Mouse (Mus musculus): ENCODE results near the gene Spag9. TPM values are rescaled to one million over a fixed set of nuclear protein-coding genes. Genes with fewer than 3 reads are reported as not detected.

Spag9 gene
- polyA plus RNA-seq, 1 experiment from 2014 or later: 30.4 TPM

GRCm38 (mm10) chr11:93967381-93967780 is 28.5 kb upstream of the Spag9 start:
- H3K36me3 ChIP-seq: peaks cover 38% of the 10 kb centered on the region
- H3K4me1 ChIP-seq: peaks cover 10% of the 10 kb centered on the region
- DNase-seq (ENCODE audit: low spot score): peak; percentile 59
- H3K4me3 ChIP-seq: peak overlapping the region; percentile 70
- no peaks in the 10 kb centered on the region for H3K9me3 ChIP-seq (replicated peaks)
- H3K27ac ChIP-seq: peak overlapping the region; percentile 90
- no peaks in the 10 kb centered on the region for H3K27me3 ChIP-seq (ENCODE audit: low read depth, poor library complexity, severe bottlenecking)
- WGBS: 7% methylated on average over 11 of the region's 11 CpGs

- Histone ChIP-seq H3K4me1 (peaks cover 10% of the 10 kb centered on the region), H3K4me3 (peak within 1 kb of the TSS; percentile 70), H3K27ac (peak within 1 kb of the TSS; percentile 90), H3K27me3 (ENCODE audit: low read depth, poor library complexity, severe bottlenecking) (no peaks in the 10 kb centered on the region), H3K36me3 (peaks cover 30% of the 10 kb centered on the region), H3K9me3 (replicated peaks) (no peaks in the 10 kb centered on the region)
- under 1% methylated on average over 40 of the region's 40 CpGs for WGBS
- DNase-seq (ENCODE audit: low spot score): peak; percentile 99
These were observed 27.7 kb upstream of the Spag9 start, which contains the start of the genes Gm20390 and Nme1 for GRCm38 (mm10) chr11:93968005-93968847. Gene Gm20390, minus strand, starts transcription at chr11:93968293. Gene Nme1, minus strand, starts transcription at chr11:93968521.

- Histone ChIP-seq H3K27me3 (ENCODE audit: low read depth, poor library complexity, severe bottlenecking) (no peaks in the 10 kb centered on the region), H3K27ac (peak overlapping the region; percentile 90), H3K4me3 (peak overlapping the region; percentile 70), H3K36me3 (peaks cover 24% of the 10 kb centered on the region), H3K9me3 (replicated peaks) (no peaks in the 10 kb centered on the region), H3K4me1 (peaks cover 10% of the 10 kb centered on the region)
- WGBS: 60% methylated on average over 6 of the region's 6 CpGs
- no peak for DNase-seq (ENCODE audit: low spot score)
These were observed 27.1 kb upstream of the Spag9 start for GRCm38 (mm10) chr11:93968848-93969128.

DNA sequence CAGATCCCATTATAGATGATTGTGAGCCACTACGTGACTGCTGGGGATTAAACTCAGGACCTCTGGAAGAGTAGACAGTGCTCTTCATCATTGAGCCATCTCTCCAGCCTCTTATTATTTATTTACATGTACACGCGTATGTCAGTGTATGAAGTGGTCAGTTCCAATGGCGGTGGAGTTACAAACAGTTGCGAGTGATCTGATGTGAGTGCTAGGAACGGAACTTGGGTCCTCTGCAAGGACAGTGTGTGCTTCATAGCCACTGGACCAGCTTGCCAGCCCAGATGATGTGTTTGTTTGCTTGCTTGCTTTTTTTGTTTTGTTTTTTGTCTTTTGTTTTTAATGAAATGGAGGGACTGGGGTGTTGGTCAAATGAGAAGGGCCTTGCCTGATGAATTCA is 26.7 kb upstream of the Spag9 start:
- Histone ChIP-seq H3K36me3 (peaks cover 20% of the 10 kb centered on the region), H3K9me3 (replicated peaks) (no peaks in the 10 kb centered on the region), H3K4me1 (peaks cover 10% of the 10 kb centered on the region), H3K4me3 (peak overlapping the region; percentile 70; the same call in 1 of the 2 replicates), H3K27ac (no peak overlapping the region), H3K27me3 (ENCODE audit: low read depth, poor library complexity, severe bottlenecking) (no peaks in the 10 kb centered on the region)
- DNase-seq (ENCODE audit: low spot score): no peak
- WGBS: 93% methylated on average over 6 of the region's 6 CpGs

DNA sequence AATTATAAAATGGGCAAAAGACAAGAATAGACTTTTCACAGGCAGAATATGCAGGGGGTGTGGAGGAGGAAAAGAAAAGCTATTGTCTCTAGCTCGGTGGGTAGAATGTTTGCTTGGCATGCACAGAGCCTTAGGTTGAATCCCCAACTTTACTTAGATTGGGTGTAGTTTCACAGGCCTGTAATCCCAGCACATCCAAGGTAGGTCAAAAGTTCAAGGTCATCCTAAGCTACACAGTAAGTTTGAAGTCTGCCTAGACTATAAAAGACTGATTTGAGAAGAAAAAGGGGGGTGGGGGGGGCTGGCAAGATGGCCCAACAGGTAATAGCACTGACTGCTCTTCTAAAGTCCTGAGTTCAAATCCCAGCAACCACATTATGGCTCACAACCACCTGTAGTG is 26.1 kb upstream of the Spag9 start:
- Histone ChIP-seq H3K4me3 (no peak overlapping the region), H3K36me3 (peaks cover 14% of the 10 kb centered on the region), H3K9me3 (replicated peaks) (no peaks in the 10 kb centered on the region), H3K27ac (no peak overlapping the region), H3K4me1 (peaks cover 11% of the 10 kb centered on the region), H3K27me3 (ENCODE audit: low read depth, poor library complexity, severe bottlenecking) (no peaks in the 10 kb centered on the region)
- DNase-seq (ENCODE audit: low spot score): no peak
- 100% methylated on average over 1 of the region's 1 CpGs for WGBS

DNA sequence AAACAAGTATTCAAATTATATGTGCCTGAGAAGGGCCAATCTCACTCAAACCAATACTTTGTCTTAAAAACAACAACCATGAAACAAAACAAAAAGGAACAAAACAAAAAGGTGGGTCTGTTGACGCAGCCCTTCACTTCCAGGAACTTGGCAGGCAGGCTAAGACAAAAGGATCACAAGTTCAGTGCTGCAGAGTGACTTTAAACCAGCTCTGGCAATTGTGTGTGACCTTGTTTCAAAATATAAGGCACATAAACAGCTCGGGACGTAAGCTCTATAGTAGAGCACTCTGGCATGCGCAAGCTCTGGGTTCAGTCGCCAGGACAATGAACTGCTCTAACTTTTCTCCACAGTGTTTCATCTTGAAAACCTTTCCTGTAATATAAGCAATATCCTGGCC is 22.9 kb upstream of the Spag9 start:
- H3K27ac ChIP-seq: no peak overlapping the region
- no peaks in the 10 kb centered on the region for H3K9me3 ChIP-seq (replicated peaks)
- H3K4me3 ChIP-seq: no peak overlapping the region
- H3K27me3 ChIP-seq (ENCODE audit: low read depth, poor library complexity, severe bottlenecking): no peaks in the 10 kb centered on the region
- 93% methylated on average over 5 of the region's 5 CpGs for WGBS
- peaks cover 9% of the 10 kb centered on the region for H3K4me1 ChIP-seq
- no peaks in the 10 kb centered on the region for H3K36me3 ChIP-seq
- DNase-seq (ENCODE audit: low spot score): no peak

GRCm38 (mm10) chr11:93979502-93980049 is 16.3 kb upstream of the Spag9 start:
- no peak for DNase-seq (ENCODE audit: low spot score)
- no peaks in the 10 kb centered on the region for H3K27me3 ChIP-seq (ENCODE audit: low read depth, poor library complexity, severe bottlenecking)
- H3K27ac ChIP-seq: no peak overlapping the region
- H3K4me3 ChIP-seq: no peak overlapping the region
- H3K36me3 ChIP-seq: no peaks in the 10 kb centered on the region
- 42% methylated on average over 6 of the region's 6 CpGs for whole genome bisulfite sequencing
- no peaks in the 10 kb centered on the region for H3K9me3 ChIP-seq (replicated peaks)
- peaks cover 9% of the 10 kb centered on the region for H3K4me1 ChIP-seq

GRCm38 (mm10) chr11:93984619-93985018 is 11.3 kb upstream of the Spag9 start:
- H3K4me3 ChIP-seq: no peak overlapping the region
- H3K9me3 ChIP-seq (replicated peaks): no peaks in the 10 kb centered on the region
- no peak overlapping the region for H3K27ac ChIP-seq
- no peaks in the 10 kb centered on the region for H3K36me3 ChIP-seq
- H3K27me3 ChIP-seq (ENCODE audit: low read depth, poor library complexity, severe bottlenecking): no peaks in the 10 kb centered on the region
- DNase-seq (ENCODE audit: low spot score): no peak
- no peaks in the 10 kb centered on the region for H3K4me1 ChIP-seq
- 91% methylated on average over 3 of the region's 3 CpGs for WGBS

GRCm38 (mm10) chr11:93985265-93985664 is 10.6 kb upstream of the Spag9 start:
- 89% methylated on average over 5 of the region's 5 CpGs for WGBS
- no peak overlapping the region for H3K27ac ChIP-seq
- H3K9me3 ChIP-seq (replicated peaks): no peaks in the 10 kb centered on the region

GRCm38 (mm10) chr11:93986298-93986697 is 9.6 kb upstream of the Spag9 start:
- Histone ChIP-seq H3K36me3 (no peaks in the 10 kb centered on the region), H3K4me1 (no peaks in the 10 kb centered on the region), H3K27ac (no peak overlapping the region), H3K27me3 (ENCODE audit: low read depth, poor library complexity, severe bottlenecking) (no peaks in the 10 kb centered on the region), H3K4me3 (no peak overlapping the region), H3K9me3 (replicated peaks) (no peaks in the 10 kb centered on the region)
- DNase-seq (ENCODE audit: low spot score): no peak

More at GRCm38 (mm10) chr11:93985265-93985664, 10.6 kb upstream of the Spag9 start:
- Histone ChIP-seq H3K27me3 (ENCODE audit: low read depth, poor library complexity, severe bottlenecking) (no peaks in the 10 kb centered on the region), H3K36me3 (no peaks in the 10 kb centered on the region), H3K4me3 (no peak overlapping the region), H3K4me1 (no peaks in the 10 kb centered on the region)
- DNase-seq (ENCODE audit: low spot score): no peak

DNA sequence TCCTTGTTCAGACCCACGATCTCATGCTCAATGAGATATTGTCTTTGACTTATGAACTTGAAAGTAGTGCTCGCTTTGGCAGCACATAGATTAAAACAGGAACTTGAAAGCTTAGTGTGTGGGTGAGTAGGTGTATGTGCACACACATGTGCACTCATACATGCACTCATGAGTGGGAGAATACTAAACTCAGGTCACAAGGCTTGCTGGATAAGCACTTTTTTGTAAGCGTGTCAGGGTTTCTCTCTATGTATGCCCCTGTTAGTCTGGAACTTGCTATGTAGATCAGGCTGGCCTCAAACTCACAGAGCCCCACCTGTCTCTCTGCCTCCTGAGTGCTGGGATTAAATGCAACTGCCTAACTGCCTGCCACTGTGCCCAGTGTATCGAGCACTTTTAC is 8.9 kb upstream of the Spag9 start:
- WGBS: 86% methylated on average over 4 of the region's 4 CpGs
- no peaks in the 10 kb centered on the region for H3K4me1 ChIP-seq
- H3K9me3 ChIP-seq (replicated peaks): no peaks in the 10 kb centered on the region
- DNase-seq (ENCODE audit: low spot score): no peak
- no peak overlapping the region for H3K4me3 ChIP-seq
- H3K27ac ChIP-seq: no peak overlapping the region
- H3K36me3 ChIP-seq: no peaks in the 10 kb centered on the region
- H3K27me3 ChIP-seq (ENCODE audit: low read depth, poor library complexity, severe bottlenecking): no peaks in the 10 kb centered on the region

DNA sequence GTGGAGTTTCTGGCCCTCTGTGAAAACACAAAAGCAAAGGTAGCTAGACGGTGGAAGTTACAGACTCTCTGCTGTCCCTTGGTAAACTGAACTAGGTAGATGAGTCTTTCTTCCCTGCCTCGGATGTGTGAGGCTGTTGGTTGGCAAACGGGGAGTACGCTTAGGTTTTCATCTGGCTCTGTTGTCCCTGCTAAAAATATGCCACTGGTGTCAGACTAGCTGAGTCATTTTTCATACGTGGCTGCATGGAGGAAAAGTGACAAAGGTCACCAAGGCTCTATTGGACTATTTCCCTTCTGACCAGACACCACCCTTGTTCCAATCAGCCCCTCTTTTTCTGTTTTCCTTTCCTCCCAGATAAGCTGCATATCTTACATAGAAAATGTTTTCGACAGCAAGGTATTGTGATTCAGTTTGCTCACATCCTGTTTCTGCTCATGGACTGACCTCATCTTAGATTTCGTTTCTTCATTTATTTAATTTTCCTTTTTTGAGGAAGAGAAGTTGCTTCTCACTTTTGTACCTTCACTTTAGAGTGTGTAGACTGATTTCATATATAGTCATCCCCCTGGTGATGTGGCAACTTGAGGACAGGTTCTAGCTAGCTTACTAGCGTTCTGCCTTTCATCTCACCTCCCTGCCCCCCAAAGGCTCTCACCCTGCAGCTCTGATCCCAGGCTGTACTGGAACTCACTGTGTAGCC is 8.1 kb upstream of the Spag9 start:
- 77% methylated on average over 8 of the region's 8 CpGs for WGBS
- no peak for DNase-seq (ENCODE audit: low spot score)
- H3K27ac ChIP-seq: no peak overlapping the region
- H3K27me3 ChIP-seq (ENCODE audit: low read depth, poor library complexity, severe bottlenecking): no peaks in the 10 kb centered on the region
- H3K9me3 ChIP-seq (replicated peaks): no peaks in the 10 kb centered on the region
- H3K4me3 ChIP-seq: no peak overlapping the region
- H3K36me3 ChIP-seq: no peaks in the 10 kb centered on the region
- no peaks in the 10 kb centered on the region for H3K4me1 ChIP-seq
